13 mouse cellular contexts compared by ENCODE assay signal in genomic region chr17:15365650-15366049, GRCm38 (mm10). TPM values are rescaled to one million over a fixed set of nuclear protein-coding genes. Genes with fewer than 3 reads are reported as not detected.
DNase-seq lines count a peak whose midpoint lies in the region; ATAC-seq lines count a peak whose summit lies in the region.
"Had no signal": no experiment of that assay in that cellular context is flagged by ENCODE, and none has a peak within 500 bp of the region (broad histone marks: within the 10 kb centered on the region; RNA-seq: fewer than 3 reads in every experiment).

No protein-coding gene starts in this region.

- no peak overlapping the region for H3K4me2 ChIP-seq in forebrain, embryonic 12.5 days
- no peak overlapping the region for H3K4me2 ChIP-seq in forebrain, embryonic 16.5 days (ENCODE audit: low read length)
- no peak overlapping the region for H3K4me2 ChIP-seq in heart, embryonic 15.5 days
- no peak overlapping the region for H3K4me2 ChIP-seq in liver, embryonic 12.5 days
- H3K4me2 ChIP-seq in hindbrain, embryonic 16.5 days (ENCODE audit: low read length), result no peak overlapping the region
- H3K4me2 ChIP-seq: forebrain, embryonic 13.5 days; heart, embryonic 13.5 days; midbrain, embryonic 12.5 days had no signal

- peaks cover 47% of the 10 kb centered on the region for H3K36me3 ChIP-seq in forebrain, embryonic 12.5 days (replicated peaks)
- H3K36me3 ChIP-seq in forebrain, embryonic 16.5 days (ENCODE audit: control insufficient read depth, insufficient read depth), result peaks cover 26% of the 10 kb centered on the region
- no peaks in the 10 kb centered on the region for H3K36me3 ChIP-seq in heart, embryonic 15.5 days
- H3K36me3 ChIP-seq in liver, embryonic 12.5 days, result peaks cover 3% of the 10 kb centered on the region; the same call in 1 of the 2 replicates
- H3K36me3 ChIP-seq in hindbrain, embryonic 16.5 days (ENCODE audit: control insufficient read depth, insufficient read depth, low read length), result peaks cover 29% of the 10 kb centered on the region

- H3K27ac ChIP-seq in forebrain, embryonic 12.5 days, result 0 out of 2 replicates have a peak overlapping the region, but pooled peaks have one; percentile 6
- H3K27ac ChIP-seq in forebrain, embryonic 16.5 days (ENCODE audit: low read length), result no peak overlapping the region
- no peak overlapping the region for H3K27ac ChIP-seq in heart, embryonic 15.5 days
- no peak overlapping the region for H3K27ac ChIP-seq in liver, embryonic 12.5 days
- H3K27ac ChIP-seq in hindbrain, embryonic 16.5 days (ENCODE audit: low read depth, low read length), result no peak overlapping the region
- H3K27ac ChIP-seq: forebrain, embryonic 13.5 days had no signal

- WGBS in forebrain, embryonic 12.5 days, result 83% methylated on average over 5 of the region's 5 CpGs
- 81% methylated on average over 5 of the region's 5 CpGs for WGBS in forebrain, embryonic 16.5 days
- WGBS in heart, embryonic 15.5 days, result 49% methylated on average over 5 of the region's 5 CpGs
- WGBS in liver, embryonic 12.5 days (ENCODE audit: insufficient replicate concordance), result 63% methylated on average over 5 of the region's 5 CpGs
- 86% methylated on average over 5 of the region's 5 CpGs for WGBS in hindbrain, embryonic 16.5 days

- H3K4me1 ChIP-seq in forebrain, embryonic 12.5 days, result peaks cover 23% of the 10 kb centered on the region
- no peaks in the 10 kb centered on the region for H3K4me1 ChIP-seq in forebrain, embryonic 16.5 days (replicated peaks; ENCODE audit: control insufficient read depth, insufficient read depth, low read length)
- H3K4me1 ChIP-seq in heart, embryonic 15.5 days (replicated peaks), result no peaks in the 10 kb centered on the region
- no peaks in the 10 kb centered on the region for H3K4me1 ChIP-seq in liver, embryonic 12.5 days
- H3K4me1 ChIP-seq in hindbrain, embryonic 16.5 days (ENCODE audit: control insufficient read depth, insufficient read depth, low read depth, low read length), result no peaks in the 10 kb centered on the region

- no peaks in the 10 kb centered on the region for H3K27me3 ChIP-seq in forebrain, embryonic 12.5 days
- H3K27me3 ChIP-seq in forebrain, embryonic 16.5 days (replicated peaks; ENCODE audit: control insufficient read depth, insufficient read depth, low read length), result no peaks in the 10 kb centered on the region
- no peaks in the 10 kb centered on the region; the same call in 1 of the 2 replicates for H3K27me3 ChIP-seq in heart, embryonic 15.5 days
- peaks cover 19% of the 10 kb centered on the region; the same call in 1 of the 2 replicates for H3K27me3 ChIP-seq in liver, embryonic 12.5 days (replicated peaks)
- H3K27me3 ChIP-seq in hindbrain, embryonic 16.5 days (replicated peaks; ENCODE audit: control insufficient read depth, insufficient read depth, low read length), result no peaks in the 10 kb centered on the region
- H3K27me3 ChIP-seq: forebrain, embryonic 13.5 days had no signal

- DNase-seq in ovary, postnatal 36 days (ENCODE audit: low spot score), result peak; percentile 43
- DNase-seq in ovary, postnatal 14 days (ENCODE audit: low spot score), result no peak
- peak; percentile 50 to 59 for DNase-seq in urinary bladder, postnatal 4 days (ENCODE audit: low spot score in 2 of 2)
- DNase-seq: embryo, embryonic 11 days; kidney, adult 8-10 months had no signal

- ATAC-seq in forebrain, embryonic 12.5 days (ENCODE audit: low FRiP score), result no peak
- ATAC-seq in forebrain, embryonic 16.5 days, result no peak
- 0 out of 2 replicates have a peak, but pooled peaks have one; percentile 64 for ATAC-seq in heart, embryonic 15.5 days (replicated peaks; ENCODE audit: insufficient number of reproducible peaks, insufficient read depth, low FRiP score, low read depth)
- ATAC-seq in liver, embryonic 12.5 days, result no peak
- no peak for ATAC-seq in hindbrain, embryonic 16.5 days
- ATAC-seq: forebrain, embryonic 13.5 days had no signal

- H3K9me3 ChIP-seq in forebrain, embryonic 12.5 days, result no peaks in the 10 kb centered on the region
- no peaks in the 10 kb centered on the region for H3K9me3 ChIP-seq in forebrain, embryonic 16.5 days (ENCODE audit: control insufficient read depth, low read length)
- H3K9me3 ChIP-seq in heart, embryonic 15.5 days (replicated peaks), result no peaks in the 10 kb centered on the region
- no peaks in the 10 kb centered on the region for H3K9me3 ChIP-seq in liver, embryonic 12.5 days (replicated peaks)
- H3K9me3 ChIP-seq in hindbrain, embryonic 16.5 days (ENCODE audit: control insufficient read depth, low read length), result no peaks in the 10 kb centered on the region
- H3K9me3 ChIP-seq: forebrain, embryonic 13.5 days; heart, embryonic 13.5 days; midbrain, embryonic 12.5 days had no signal

- no peak overlapping the region for H3K9ac ChIP-seq in forebrain, embryonic 12.5 days
- no peak overlapping the region for H3K9ac ChIP-seq in forebrain, embryonic 16.5 days (replicated peaks; ENCODE audit: low read depth, low read length)
- no peak overlapping the region for H3K9ac ChIP-seq in heart, embryonic 15.5 days
- no peak overlapping the region for H3K9ac ChIP-seq in liver, embryonic 12.5 days
- H3K9ac ChIP-seq in hindbrain, embryonic 16.5 days (ENCODE audit: low read depth, low read length), result no peak overlapping the region
- H3K9ac ChIP-seq: forebrain, embryonic 13.5 days; heart, embryonic 13.5 days; midbrain, embryonic 12.5 days had no signal

- no peak overlapping the region for H3K4me3 ChIP-seq in forebrain, embryonic 12.5 days (replicated peaks)
- no peak overlapping the region for H3K4me3 ChIP-seq in forebrain, embryonic 16.5 days (replicated peaks; ENCODE audit: low read length)
- no peak overlapping the region for H3K4me3 ChIP-seq in heart, embryonic 15.5 days
- H3K4me3 ChIP-seq in liver, embryonic 12.5 days, result no peak overlapping the region
- H3K4me3 ChIP-seq in hindbrain, embryonic 16.5 days (ENCODE audit: low read length), result no peak overlapping the region
- H3K4me3 ChIP-seq: forebrain, embryonic 13.5 days; heart, embryonic 13.5 days; midbrain, embryonic 12.5 days had no signal

RNA-seq across cellular contexts. Expression of gene Dll1, which starts 11.0 kb away (rescaled TPM):
- 89.3 and 98.1 TPM in 2 replicates for polyA plus RNA-seq in forebrain, embryonic 12.5 days (2016; fragmentation: Nextera tagmentation; extraction: Ambion mirVana)
- 28.9 and 30.7 TPM in 2 replicates for polyA plus RNA-seq in forebrain, embryonic 16.5 days (2015; fragmentation: Nextera tagmentation; extraction: Ambion mirVana)
- polyA plus RNA-seq in heart, embryonic 15.5 days (2015; fragmentation: Nextera tagmentation; extraction: Ambion mirVana), result 4.8 and 5.2 TPM in 2 replicates
- 1.5 and 1.7 TPM in 2 replicates for polyA plus RNA-seq in liver, embryonic 12.5 days (2016; fragmentation: Nextera tagmentation; extraction: Ambion mirVana)
- 16.3 and 17.7 TPM in 2 replicates for polyA plus RNA-seq in hindbrain, embryonic 16.5 days (2015; fragmentation: Nextera tagmentation; extraction: Ambion mirVana)

RNA-seq across cellular contexts. Expression of gene Fam120b, which starts 30.4 kb away (rescaled TPM):
- 41.4 and 42.1 TPM in 2 replicates for polyA plus RNA-seq in forebrain, embryonic 12.5 days (2016; fragmentation: Nextera tagmentation; extraction: Ambion mirVana)
- 52.8 and 52.9 TPM in 2 replicates for polyA plus RNA-seq in forebrain, embryonic 16.5 days (2015; fragmentation: Nextera tagmentation; extraction: Ambion mirVana)
- 14.7 and 17.8 TPM in 2 replicates for polyA plus RNA-seq in heart, embryonic 15.5 days (2015; fragmentation: Nextera tagmentation; extraction: Ambion mirVana)
- polyA plus RNA-seq in liver, embryonic 12.5 days (2016; fragmentation: Nextera tagmentation; extraction: Ambion mirVana), result 8.6 and 8.9 TPM in 2 replicates
- 45.8 and 48.0 TPM in 2 replicates for polyA plus RNA-seq in hindbrain, embryonic 16.5 days (2015; fragmentation: Nextera tagmentation; extraction: Ambion mirVana)
